Mouse (Mus musculus) heart, postnatal 0 days (tissue): ENCODE measurements around the gene Sez6.

Experiments used
- CTCF ChIP-seq: IDR thresholded peaks from 2 replicates; pipeline ENCODE4 v1.5.1; 2016; ENCODE audit warnings: antibody characterized with exemption, control low read depth, low read depth
- EP300 ChIP-seq: IDR thresholded peaks from 2 replicates; pipeline ENCODE4 v1.6.1; 2016; ENCODE audit warnings: antibody characterized with exemption, low read depth

DNA sequence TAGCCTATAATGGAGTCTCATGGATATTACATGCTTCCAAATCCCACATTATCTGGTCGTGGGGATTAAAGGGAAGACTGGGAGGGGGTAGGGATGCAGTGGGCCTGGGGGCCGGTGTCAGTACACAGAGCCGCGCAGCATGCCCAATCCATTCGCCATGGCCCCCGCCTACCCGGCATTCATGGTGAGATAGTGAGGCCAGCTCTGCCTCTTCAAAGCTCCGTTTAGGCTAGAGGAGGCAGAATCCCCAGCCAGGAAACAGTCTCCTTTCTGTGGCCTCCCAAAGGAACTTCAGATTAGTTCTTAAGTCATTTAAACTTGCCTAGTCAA, 45.4 kb upstream of the Sez6 start:
- TF ChIP-seq CTCF (no peak), EP300 (no peak)
